14 mouse cellular contexts compared by ENCODE assay signal in genomic region chr3:17796766-17797165, GRCm38 (mm10).
DNase-seq lines count a peak whose midpoint lies in the region; ATAC-seq lines count a peak whose summit lies in the region.
"Had no signal": no experiment of that assay in that cellular context is flagged by ENCODE, and none has a peak within 500 bp of the region (broad histone marks: within the 10 kb centered on the region; RNA-seq: fewer than 3 reads in every experiment).

No protein-coding gene starts in this region.

- H3K4me3 ChIP-seq in hindbrain, embryonic 14.5 days (replicated peaks; ENCODE audit: low read length): peak overlapping the region; percentile 75
- peak overlapping the region; percentile 74 for H3K4me3 ChIP-seq in neural tube, embryonic 12.5 days
- H3K4me3 ChIP-seq in heart, embryonic 10.5 days: no peak overlapping the region
- H3K4me3 ChIP-seq: embryonic facial prominence, embryonic 12.5 days; limb, embryonic 15.5 days had no signal

- peak overlapping the region; percentile 99 for H3K9ac ChIP-seq in hindbrain, embryonic 14.5 days
- H3K9ac ChIP-seq in neural tube, embryonic 12.5 days: peak overlapping the region; percentile 99
- H3K9ac ChIP-seq: embryonic facial prominence, embryonic 12.5 days; limb, embryonic 15.5 days had no signal

- peaks cover 6% of the 10 kb centered on the region; the same call in 1 of the 2 replicates for H3K4me1 ChIP-seq in hindbrain, embryonic 14.5 days (replicated peaks; ENCODE audit: control insufficient read depth, insufficient read depth, low read length)
- H3K4me1 ChIP-seq in neural tube, embryonic 12.5 days: 0 out of 2 replicates have a peak, but pooled peaks cover 7% of the 10 kb centered on the region
- peaks cover 12% of the 10 kb centered on the region; the same call in 1 of the 2 replicates for H3K4me1 ChIP-seq in heart, embryonic 10.5 days

- intact Hi-C loops in gastrocnemius, postnatal 36 days (cut with DNase I): no loop called here

- no peaks in the 10 kb centered on the region for H3K9me3 ChIP-seq in hindbrain, embryonic 14.5 days (ENCODE audit: control insufficient read depth, low read length)
- H3K9me3 ChIP-seq in neural tube, embryonic 12.5 days: no peaks in the 10 kb centered on the region
- H3K9me3 ChIP-seq in heart, embryonic 10.5 days: no peaks in the 10 kb centered on the region
- H3K9me3 ChIP-seq: embryonic facial prominence, embryonic 12.5 days; limb, embryonic 15.5 days had no signal

- H3K27ac ChIP-seq in hindbrain, embryonic 14.5 days: peak overlapping the region; percentile 100
- H3K27ac ChIP-seq in neural tube, embryonic 12.5 days: peak overlapping the region; percentile 99
- H3K27ac ChIP-seq in heart, embryonic 10.5 days: no peak overlapping the region
- H3K27ac ChIP-seq: embryonic facial prominence, embryonic 12.5 days; limb, embryonic 15.5 days had no signal

- peak; percentile 32 for ATAC-seq in cerebellum, adult (ENCODE audit: insufficient number of reproducible peaks, low FRiP score, low TSS enrichment)
- ATAC-seq in hindbrain, embryonic 14.5 days (ENCODE audit: low FRiP score): no peak
- ATAC-seq in neural tube, embryonic 12.5 days (ENCODE audit: low FRiP score, low read depth): 0 out of 2 replicates have a peak, but pooled peaks have one; percentile 1

- DNase-seq in cerebellum, postnatal 4 days (ENCODE audit: low spot score in 2 of 2): no peak
- DNase-seq in cerebellum, postnatal 36 days: peak; percentile 57 to 58
- DNase-seq in hindbrain, embryonic 14.5 days (ENCODE audit: low spot score): peak; percentile 57
- DNase-seq in heart, embryonic 10.5 days (ENCODE audit: low spot score): no peak
- no peak for DNase-seq in gastrocnemius, postnatal 36 days
- no peak for DNase-seq in kidney, adult 11 months
- DNase-seq: adrenal gland, adult 8-10 months; heart, postnatal 14 days; lung, postnatal 14 days had no signal

- no peaks in the 10 kb centered on the region for H3K27me3 ChIP-seq in hindbrain, embryonic 14.5 days (ENCODE audit: control insufficient read depth, insufficient read depth, low read length)
- no peaks in the 10 kb centered on the region for H3K27me3 ChIP-seq in neural tube, embryonic 12.5 days (replicated peaks)
- peaks cover 57% of the 10 kb centered on the region for H3K27me3 ChIP-seq in heart, embryonic 10.5 days (ENCODE audit: insufficient read depth, poor library complexity, severe bottlenecking)

- WGBS in hindbrain, embryonic 14.5 days: 16% methylated on average over 3 of the region's 3 CpGs
- 10% methylated on average over 3 of the region's 3 CpGs for WGBS in neural tube, embryonic 12.5 days
- 15% methylated on average over 3 of the region's 3 CpGs for WGBS in heart, embryonic 10.5 days

- peaks cover 26% of the 10 kb centered on the region for H3K36me3 ChIP-seq in hindbrain, embryonic 14.5 days (replicated peaks; ENCODE audit: control insufficient read depth, insufficient read depth)
- H3K36me3 ChIP-seq in neural tube, embryonic 12.5 days: peaks cover 14% of the 10 kb centered on the region
- no peaks in the 10 kb centered on the region for H3K36me3 ChIP-seq in heart, embryonic 10.5 days
- H3K36me3 ChIP-seq: embryonic facial prominence, embryonic 12.5 days; G1E; limb, embryonic 15.5 days had no signal

- peak overlapping the region; percentile 92 for H3K4me2 ChIP-seq in hindbrain, embryonic 14.5 days (replicated peaks)
- H3K4me2 ChIP-seq in neural tube, embryonic 12.5 days (replicated peaks): peak overlapping the region; percentile 64
- H3K4me2 ChIP-seq: embryonic facial prominence, embryonic 12.5 days; limb, embryonic 15.5 days had no signal

Comparison
In these comparisons a context has a peak if more than half of its experiments do, and no peak if none do; other contexts are left out.
1. DNase-seq: peak in cerebellum, postnatal 36 days (2 of 2) and hindbrain, embryonic 14.5 days (single experiment); none in cerebellum, postnatal 4 days (0 of 2), heart, embryonic 10.5 days (single experiment), gastrocnemius, postnatal 36 days (0 of 2) and kidney, adult 11 months (single experiment).